Mouse (Mus musculus) olfactory bulb, adult 2 months (tissue): Measurements from ENCODE around the gene Hivep2.

Experiments used
- CTCF ChIP-seq: fragments of 200-500 bp; IDR thresholded peaks from 2 replicates; pipeline ENCODE4 v1.5.1; 2012; ENCODE audit warnings: low read depth, mild to moderate bottlenecking, low read length, moderate library complexity; ENCODE audit not compliant: insufficient read depth
- POLR2A ChIP-seq: fragments of 200-500 bp; IDR thresholded peaks from 2 replicates; pipeline ENCODE4 v1.6.1; 2012; ENCODE audit warnings: mild to moderate bottlenecking, low read depth, low read length, moderate library complexity; ENCODE audit not compliant: insufficient read depth

GRCm38 (mm10) chr10:13971268-13971667 is 5.4 kb downstream of the Hivep2 start:
- TF ChIP-seq POLR2A (no peak), CTCF (no peak)
